Mouse (Mus musculus) midbrain, postnatal 0 days (tissue): ENCODE measurements at regions not wholly inside any gene's neighbourhood (a gene's known extent, or its start where the extent isn't known, plus 50 kb on each side); places are given as distances from the start of the nearest gene placed in this dataset.

ENCODE experiments used
- ATAC-seq: fragments of 200-750 bp; cut with Nextera tagmentation; 2 replicates; pipeline ENCODE4 v1.8.0; 2017; ENCODE audit warnings: moderate number of reproducible peaks, mild to moderate bottlenecking, moderate TSS enrichment, moderate library complexity; ENCODE audit not compliant: low FRiP score
- DNase-seq: peaks from one replicate; pipeline ENCODE4 v3.0.0-alpha.2; 2015; ENCODE audit warnings: low spot score
- H3K27ac ChIP-seq: fragments of 300-500 bp; sonication (generic); 2 replicates; pipeline ENCODE4 v1.5.1; 2014; ENCODE audit warnings: low read depth, mild to moderate bottlenecking, low read length, mixed read lengths
- H3K27me3 ChIP-seq: fragments of 300-500 bp; sonication (generic); 2 replicates; pipeline ENCODE4 v1.6.1; 2014; ENCODE audit warnings: low read length, control low read depth, mixed read lengths; ENCODE audit not compliant: insufficient read depth
- H3K36me3 ChIP-seq: fragments of 300-500 bp; sonication (generic); 2 replicates; pipeline ENCODE4 v1.6.1; 2014; ENCODE audit warnings: low read length, control low read depth, mixed read lengths; ENCODE audit not compliant: insufficient read depth
- H3K4me1 ChIP-seq: fragments of 300-500 bp; sonication (generic); 2 replicates; pipeline ENCODE4 v1.6.1; 2014; ENCODE audit warnings: mild to moderate bottlenecking, control low read depth, antibody characterized with exemption, low read length, mixed read lengths; ENCODE audit not compliant: insufficient read depth
- H3K4me2 ChIP-seq: fragments of 300-500 bp; sonication (generic); 2 replicates; pipeline ENCODE4 v1.6.1; 2014; ENCODE audit warnings: low read depth, mild to moderate bottlenecking, low read length, mixed read lengths; ENCODE audit not compliant: poor library complexity, severe bottlenecking
- H3K4me3 ChIP-seq: fragments of 300-500 bp; sonication (generic); 2 replicates; pipeline ENCODE4 v1.5.1; 2014; ENCODE audit warnings: low read depth, mild to moderate bottlenecking, low read length, moderate library complexity
- H3K9ac ChIP-seq: fragments of 300-500 bp; sonication (generic); replicated peaks from 2 replicates; pipeline ENCODE4 v1.6.1; 2014; ENCODE audit warnings: mild to moderate bottlenecking, low read length, moderate library complexity, mixed read lengths; ENCODE audit not compliant: poor library complexity, severe bottlenecking
- H3K9me3 ChIP-seq: fragments of 300-500 bp; sonication (generic); 2 replicates; pipeline ENCODE4 v1.6.1; 2016; ENCODE audit warnings: low read length, control low read depth
- CTCF ChIP-seq: IDR thresholded peaks from 2 replicates; pipeline ENCODE4 v1.5.1; 2016; ENCODE audit warnings: antibody characterized with exemption, mild to moderate bottlenecking
- WGBS: fragments of 180-500 bp; shearing (Covaris S2); extraction: QIAGEN DNeasy Blood & Tissue Kit; methylation state at CpG from one replicate; pipeline ENCODE4 v1.1.7; 2014; 5-methylcytosine and 5-hydroxymethylcytosine counted together

DNA sequence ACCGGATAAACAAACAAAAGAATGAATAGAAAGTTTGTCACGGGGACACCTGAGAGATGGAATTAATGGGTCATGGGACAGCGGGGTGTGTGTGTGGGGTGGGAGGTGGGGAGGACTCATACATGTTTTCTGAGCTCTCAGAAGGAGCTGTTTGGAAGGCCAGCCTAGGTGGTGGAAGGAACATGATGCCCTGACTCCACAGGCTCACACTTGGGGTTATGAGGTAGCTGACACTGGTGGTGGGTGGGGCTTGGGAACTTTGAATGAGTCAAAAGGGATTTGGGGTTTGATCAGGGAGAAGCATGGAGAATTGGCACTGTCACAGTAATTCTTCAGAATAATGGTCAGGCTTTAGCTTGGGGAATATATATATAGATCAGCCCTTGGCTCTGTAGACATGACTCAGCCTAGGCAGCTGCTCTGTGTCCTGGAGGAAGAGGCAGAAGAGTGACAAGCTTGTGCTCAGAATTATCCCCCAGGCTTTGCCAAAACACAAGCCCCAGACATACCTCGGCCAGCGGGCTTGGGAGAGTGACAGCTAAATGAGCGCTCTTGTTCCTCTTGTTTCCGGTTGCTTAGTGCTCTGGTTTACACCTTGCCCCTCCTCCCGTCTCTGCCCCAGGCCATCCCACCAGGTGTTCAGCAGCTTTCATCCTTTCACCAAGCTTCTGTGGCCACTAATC, 191.6 kb downstream of the Snx10 start:
- no peaks in the 10 kb centered on the region for H3K36me3 ChIP-seq
- no peak overlapping the region for H3K9ac ChIP-seq
- no peaks in the 10 kb centered on the region for H3K9me3 ChIP-seq
- DNase-seq = no peak
- H3K4me1 ChIP-seq = no peaks in the 10 kb centered on the region
- no peak overlapping the region for H3K4me3 ChIP-seq
- WGBS = 25% methylated on average over 8 of the region's 8 CpGs
- no peak for ATAC-seq
- TF ChIP-seq CTCF = no peak
- no peak overlapping the region for H3K27ac ChIP-seq
- H3K27me3 ChIP-seq = no peaks in the 10 kb centered on the region
- no peak overlapping the region for H3K4me2 ChIP-seq

DNA sequence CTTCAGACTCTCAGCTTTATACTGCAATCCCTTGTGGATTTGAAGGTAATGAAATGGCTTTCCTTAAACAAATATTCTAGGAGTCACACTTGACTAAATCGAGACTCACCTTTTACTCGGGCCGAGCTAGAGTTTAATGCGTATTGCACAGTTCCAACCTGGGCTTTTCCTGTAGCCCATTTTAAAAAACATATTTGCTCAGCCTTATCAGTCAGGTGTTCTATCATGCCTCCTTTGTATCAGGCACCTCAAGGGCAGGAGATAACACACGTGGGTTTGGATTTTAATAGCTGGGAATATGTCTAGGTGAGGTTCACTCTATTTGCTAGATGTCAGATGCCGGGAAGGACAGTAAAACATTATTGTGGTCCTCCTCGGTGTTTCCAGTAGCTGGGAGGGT, 193.7 kb downstream of the Snx10 start:
- 76% methylated on average over 7 of the region's 7 CpGs for WGBS
- ATAC-seq (no peak), DNase-seq (no peak)
- H3K9ac ChIP-seq = no peak overlapping the region
- H3K27me3 ChIP-seq = no peaks in the 10 kb centered on the region
- H3K27ac ChIP-seq = no peak overlapping the region
- H3K9me3 ChIP-seq = no peaks in the 10 kb centered on the region
- H3K4me3 ChIP-seq = no peak overlapping the region
- H3K36me3 ChIP-seq = no peaks in the 10 kb centered on the region
- H3K4me1 ChIP-seq = no peaks in the 10 kb centered on the region
- no peak overlapping the region for H3K4me2 ChIP-seq
- no peak for TF ChIP-seq CTCF

DNA sequence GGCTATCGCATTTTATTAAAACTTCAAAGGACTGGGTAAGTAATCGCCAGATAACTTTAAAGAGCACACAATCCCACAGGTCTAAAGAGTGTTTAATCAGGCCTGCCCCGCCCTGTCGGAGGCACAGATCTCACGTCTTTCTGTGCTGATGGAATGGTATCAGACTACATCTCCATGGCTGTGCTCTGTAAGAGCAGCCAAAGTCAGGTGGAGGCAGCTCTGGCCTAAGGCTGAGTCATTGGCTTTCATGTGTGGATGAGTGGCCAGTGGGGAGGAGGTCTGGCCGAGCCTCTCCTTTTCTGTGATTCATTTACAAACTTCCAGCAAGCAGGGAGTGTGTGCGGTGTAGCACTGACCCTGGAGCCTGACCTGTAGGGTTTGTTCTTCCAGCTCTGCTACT, 197.0 kb downstream of the Snx10 start:
- Histone ChIP-seq H3K9ac (no peak overlapping the region), H3K4me1 (no peaks in the 10 kb centered on the region), H3K4me3 (no peak overlapping the region), H3K9me3 (no peaks in the 10 kb centered on the region), H3K27me3 (no peaks in the 10 kb centered on the region), H3K27ac (no peak overlapping the region), H3K4me2 (no peak overlapping the region), H3K36me3 (no peaks in the 10 kb centered on the region)
- DNase-seq (no peak), ATAC-seq (no peak)
- no peak for TF ChIP-seq CTCF
- WGBS = 77% methylated on average over 7 of the region's 7 CpGs

DNA sequence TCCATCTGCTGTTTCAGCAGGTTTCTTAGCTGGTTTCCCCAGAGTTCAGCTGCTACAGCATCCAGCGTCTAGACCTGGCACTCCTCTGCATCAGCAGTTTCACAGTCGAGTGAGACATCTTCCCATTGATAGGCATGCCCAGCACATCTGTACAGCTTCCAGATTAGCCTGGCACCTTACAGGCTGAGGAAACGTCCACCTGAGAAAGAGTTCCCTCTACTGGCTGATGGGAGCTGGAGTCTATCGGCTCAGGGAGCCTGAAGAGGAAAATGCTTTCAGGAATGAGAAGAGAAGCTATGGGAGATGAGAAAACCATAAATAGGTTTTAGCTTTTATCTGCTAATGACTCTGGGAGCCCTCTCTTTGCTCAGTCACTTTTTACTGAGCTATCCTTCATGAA, 199.4 kb downstream of the Snx10 start:
- Histone ChIP-seq H3K27ac (no peak overlapping the region), H3K36me3 (no peaks in the 10 kb centered on the region), H3K9me3 (no peaks in the 10 kb centered on the region), H3K27me3 (no peaks in the 10 kb centered on the region), H3K4me1 (no peaks in the 10 kb centered on the region), H3K9ac (no peak overlapping the region), H3K4me3 (no peak overlapping the region), H3K4me2 (no peak overlapping the region)
- peak; percentile 68 for TF ChIP-seq CTCF
- WGBS = 38% methylated on average over 4 of the region's 4 CpGs
- DNase-seq (peak; percentile 56), ATAC-seq (no peak)

DNA sequence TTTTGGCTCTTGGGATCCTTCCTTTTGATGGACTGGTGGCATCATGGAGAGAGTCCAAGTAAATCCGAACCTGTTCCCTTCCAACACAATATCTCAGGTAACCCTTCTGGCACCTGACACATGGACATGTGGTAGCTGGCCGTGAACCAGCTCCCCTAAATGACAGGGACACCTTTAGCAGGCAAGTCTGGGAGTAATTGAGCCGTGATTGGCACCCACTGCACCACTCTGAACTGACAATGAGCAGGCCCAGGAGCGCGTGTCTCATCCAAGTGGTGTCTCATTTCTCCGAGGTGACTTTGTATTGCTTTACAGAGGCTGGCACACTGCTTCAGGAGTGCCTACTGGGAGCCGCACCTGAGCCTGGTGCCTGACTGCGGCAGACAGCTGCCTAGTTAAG, 203.5 kb downstream of the Snx10 start:
- no peak overlapping the region for H3K9ac ChIP-seq
- DNase-seq (no peak), ATAC-seq (no peak)
- no peak overlapping the region for H3K4me2 ChIP-seq
- no peaks in the 10 kb centered on the region for H3K36me3 ChIP-seq
- TF ChIP-seq CTCF = no peak
- no peaks in the 10 kb centered on the region for H3K4me1 ChIP-seq
- H3K27me3 ChIP-seq = no peaks in the 10 kb centered on the region
- H3K9me3 ChIP-seq = no peaks in the 10 kb centered on the region
- H3K4me3 ChIP-seq = no peak overlapping the region
- WGBS = 77% methylated on average over 8 of the region's 8 CpGs
- H3K27ac ChIP-seq = no peak overlapping the region

DNA sequence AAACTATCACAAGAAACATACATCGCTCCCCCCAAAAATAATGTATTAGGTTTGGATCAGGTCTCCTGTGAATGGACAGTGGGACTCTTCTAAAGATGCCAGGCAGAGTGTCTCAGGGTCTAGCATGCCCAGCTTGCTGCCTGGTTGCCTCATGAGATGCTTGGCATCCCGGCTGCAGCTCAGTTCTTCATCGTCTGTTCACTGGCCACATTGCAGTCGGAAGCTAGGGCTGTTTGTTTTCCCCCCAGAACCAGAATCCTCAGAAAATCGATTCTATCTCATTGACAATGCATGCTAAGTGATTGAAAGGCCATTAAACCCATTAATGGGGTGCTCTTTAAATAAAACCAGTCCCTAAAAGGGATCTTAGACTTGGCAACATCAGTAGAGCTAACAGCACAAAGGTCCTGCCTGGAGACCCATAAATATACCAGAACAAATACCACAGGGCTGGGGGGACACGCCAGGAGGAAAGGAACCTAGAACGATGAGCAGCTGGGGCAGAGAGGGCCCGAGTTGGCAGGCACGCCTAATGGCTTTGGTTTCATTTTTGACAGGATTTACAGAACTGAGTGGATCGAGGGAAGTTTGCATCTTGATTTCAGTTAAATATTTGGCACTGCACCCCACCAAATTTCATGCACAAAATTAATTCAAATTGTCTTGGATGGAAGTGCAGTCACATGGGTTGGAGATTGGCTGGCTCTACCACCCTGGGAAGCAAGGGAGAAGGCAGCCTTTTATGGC, 205.3 kb downstream of the Snx10 start:
- Histone ChIP-seq H3K27me3 (no peaks in the 10 kb centered on the region), H3K9ac (no peak overlapping the region), H3K36me3 (no peaks in the 10 kb centered on the region), H3K4me1 (no peaks in the 10 kb centered on the region), H3K9me3 (no peaks in the 10 kb centered on the region), H3K4me2 (no peak overlapping the region), H3K27ac (no peak overlapping the region), H3K4me3 (no peak overlapping the region)
- WGBS = 66% methylated on average over 10 of the region's 10 CpGs
- peak; percentile 59 for DNase-seq
- TF ChIP-seq CTCF = no peak
- no peak for ATAC-seq
